Mouse (Mus musculus) gastrocnemius, postnatal 10 days (tissue): ENCODE data around the gene Dip2c. TPM values are rescaled to one million over a fixed set of nuclear protein-coding genes. Genes with fewer than 3 reads are reported as not detected.

Experiments used
- DNase-seq: peaks from one replicate; pipeline ENCODE4 v3.0.0; 2021; ENCODE audit warnings: mixed read lengths
- total RNA-seq, 2 experiments: library from RNA; stranded (reverse); gene quantifications; 2 replicates each; pipeline ENCODE4 v1.2.3; 2021

Dip2c gene
- total RNA-seq, 2 experiments from 2014 or later, result 20.8 to 22.5 TPM

- DNase-seq, result peak; percentile 16
Observed at GRCm38 (mm10) chr13:9329307-9329915, 53.1 kb downstream of the Dip2c start.

DNA sequence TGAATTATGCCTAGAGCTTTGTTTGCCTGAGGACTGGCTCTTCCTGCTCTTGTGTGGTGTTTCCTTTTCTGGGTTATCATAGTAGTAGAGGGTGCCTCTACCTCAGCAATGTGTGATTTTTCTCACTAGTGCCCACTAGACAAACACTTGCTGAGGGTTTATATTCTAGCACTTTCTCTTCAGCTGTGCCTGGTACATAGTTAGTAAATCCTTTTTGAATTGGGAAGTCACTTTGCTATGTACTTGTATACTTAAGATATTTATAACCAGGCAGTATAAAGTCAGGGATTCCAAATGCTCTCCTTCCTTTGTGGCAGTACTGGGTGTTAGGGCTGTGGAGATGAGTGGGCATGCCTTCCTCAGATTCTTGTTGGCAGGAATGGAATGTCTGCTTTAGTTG is 56.9 kb downstream of the Dip2c start:
- no peak for DNase-seq

DNA sequence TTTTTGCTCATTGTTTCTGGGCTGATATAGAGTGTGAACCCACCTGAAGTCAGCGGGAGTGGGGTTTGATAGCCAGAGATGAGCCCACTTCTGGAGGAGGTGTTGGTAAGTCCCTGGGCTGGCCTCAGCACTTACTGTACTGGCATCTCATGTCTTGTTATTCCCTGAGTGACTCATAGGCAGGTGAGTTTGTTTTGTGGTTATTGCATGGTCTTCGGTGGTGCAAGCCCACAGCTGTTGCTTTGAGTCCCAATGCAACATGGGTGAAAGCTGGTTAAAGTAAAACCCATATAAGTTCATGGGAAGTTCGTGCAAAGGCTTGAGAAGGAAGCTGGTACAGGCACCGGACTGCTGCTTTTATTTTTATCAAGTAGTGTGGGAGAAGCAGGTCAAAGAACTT is 64.0 kb downstream of the Dip2c start:
- DNase-seq, result no peak

- no peak for DNase-seq
Observed at GRCm38 (mm10) chr13:9342696-9343095, 66.4 kb downstream of the Dip2c start.

DNA sequence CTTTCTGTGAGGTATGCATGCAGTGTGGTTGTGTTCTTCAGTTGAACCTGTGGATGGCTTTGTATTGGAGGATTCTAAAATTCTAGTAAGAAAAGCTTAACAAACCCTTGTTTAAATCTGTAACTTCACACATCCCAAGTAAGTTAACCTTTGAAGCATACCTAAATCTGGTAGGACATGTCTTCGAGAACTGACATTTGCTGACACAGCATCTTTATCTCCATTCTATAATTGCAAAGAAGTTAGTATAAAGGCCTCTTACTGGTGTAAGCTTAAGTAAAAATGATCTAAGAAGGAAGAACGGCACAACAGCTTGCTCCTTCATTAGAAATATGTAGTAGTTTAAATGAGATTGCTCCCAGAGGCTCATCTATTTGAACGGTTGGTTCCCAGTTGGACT is 71.1 kb downstream of the Dip2c start:
- DNase-seq, result no peak

GRCm38 (mm10) chr13:9350670-9351069 is 74.3 kb downstream of the Dip2c start:
- DNase-seq, result peak; percentile 31

- DNase-seq, result no peak
Observed at GRCm38 (mm10) chr13:9353890-9354289, 77.6 kb downstream of the Dip2c start.

GRCm38 (mm10) chr13:9355331-9355730 is 79.0 kb downstream of the Dip2c start:
- no peak for DNase-seq

- no peak for DNase-seq
Observed at GRCm38 (mm10) chr13:9361457-9361856, 85.1 kb downstream of the Dip2c start.

DNA sequence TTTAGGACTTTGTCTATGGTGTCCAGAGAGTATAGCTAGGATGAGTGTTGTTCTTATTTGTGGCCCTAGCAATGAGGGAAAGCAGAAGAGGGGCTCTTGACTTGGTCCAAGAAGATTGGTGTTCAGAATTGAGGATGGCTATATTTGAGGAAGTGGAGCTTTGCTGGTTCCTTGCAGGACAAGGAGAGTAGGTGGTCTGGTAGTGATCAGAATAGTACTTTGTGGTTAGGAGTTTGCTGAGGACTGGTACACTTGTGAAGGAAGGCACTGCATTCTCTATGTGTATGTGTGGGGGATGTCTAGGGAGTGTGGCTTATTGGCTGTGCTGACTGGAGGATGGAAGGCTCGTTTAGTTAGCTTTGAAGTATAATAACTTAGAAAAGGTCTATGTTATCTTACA is 95.1 kb downstream of the Dip2c start:
- no peak for DNase-seq

DNA sequence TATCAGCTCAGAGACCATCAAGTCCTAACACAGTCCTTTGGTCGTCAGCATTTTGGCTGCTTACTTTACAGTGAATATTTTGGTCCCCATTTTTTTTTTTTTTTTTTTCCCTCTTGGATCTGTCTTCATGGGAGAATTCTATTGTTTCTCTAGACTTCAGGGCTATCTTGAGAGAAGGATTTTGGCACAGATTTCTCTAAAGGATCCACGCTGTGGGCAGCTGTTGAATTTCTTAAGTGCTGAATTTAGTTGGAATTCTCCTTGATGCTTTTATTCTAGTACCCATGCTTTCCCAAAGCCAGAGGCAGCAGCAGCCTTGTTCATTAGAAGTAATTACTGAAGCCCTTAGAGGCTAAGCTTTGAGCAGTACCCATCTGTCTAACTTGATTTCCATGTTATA is 100.8 kb downstream of the Dip2c start:
- DNase-seq, result no peak

DNA sequence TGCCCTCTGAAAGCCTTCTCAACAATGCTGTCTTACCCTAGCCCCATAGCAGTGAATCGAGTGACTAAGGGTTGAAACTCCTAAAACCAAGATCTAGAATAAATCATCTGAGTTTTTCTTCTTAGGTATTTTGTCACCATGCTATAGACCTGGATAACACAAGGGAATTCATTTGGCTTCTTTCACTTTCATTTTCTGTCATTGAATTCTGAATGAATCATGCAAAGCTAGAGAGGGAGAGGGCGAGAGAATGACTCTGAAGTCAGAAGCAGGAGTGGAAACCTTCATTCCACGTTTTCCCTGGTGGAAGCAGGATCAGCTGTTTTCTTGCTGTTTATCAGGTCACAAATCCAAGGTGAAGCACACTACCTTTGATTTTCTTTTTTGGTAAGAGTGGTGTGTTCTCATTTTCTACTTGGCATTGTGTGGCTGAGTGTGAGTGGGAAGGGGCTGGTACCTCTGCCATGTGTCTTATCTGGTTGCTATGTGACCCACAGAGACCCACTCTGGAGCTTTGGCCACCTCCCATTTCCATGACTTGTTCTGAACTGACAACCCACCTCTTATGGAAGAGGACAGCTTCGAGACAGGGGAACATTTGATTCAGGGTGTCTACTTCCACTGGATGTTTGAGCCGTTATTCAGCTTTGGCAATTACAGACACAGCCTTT is 104.5 kb downstream of the Dip2c start:
- DNase-seq, result no peak

DNA sequence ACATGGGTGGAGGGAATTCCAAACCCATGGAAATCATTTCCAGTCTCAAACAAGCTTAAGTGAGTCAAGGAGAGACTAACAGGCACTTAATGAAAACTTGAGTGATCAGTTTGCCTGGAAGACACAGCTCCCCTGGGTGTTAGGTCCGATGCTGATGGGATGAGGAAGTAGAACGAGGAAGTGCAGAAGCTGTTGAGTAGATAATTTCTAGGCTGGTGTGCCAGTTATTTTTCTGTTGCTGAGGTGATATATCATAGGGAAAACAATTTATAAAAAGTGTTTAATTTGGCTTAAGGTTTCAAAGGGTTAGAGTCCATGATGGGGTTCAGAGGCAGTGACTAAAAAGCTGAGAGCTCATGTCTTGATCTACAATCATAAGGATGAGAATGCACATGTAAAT is 111.7 kb downstream of the Dip2c start:
- DNase-seq, result no peak

- no peak for DNase-seq
Observed at GRCm38 (mm10) chr13:9389334-9389733, 113.0 kb downstream of the Dip2c start.

DNA sequence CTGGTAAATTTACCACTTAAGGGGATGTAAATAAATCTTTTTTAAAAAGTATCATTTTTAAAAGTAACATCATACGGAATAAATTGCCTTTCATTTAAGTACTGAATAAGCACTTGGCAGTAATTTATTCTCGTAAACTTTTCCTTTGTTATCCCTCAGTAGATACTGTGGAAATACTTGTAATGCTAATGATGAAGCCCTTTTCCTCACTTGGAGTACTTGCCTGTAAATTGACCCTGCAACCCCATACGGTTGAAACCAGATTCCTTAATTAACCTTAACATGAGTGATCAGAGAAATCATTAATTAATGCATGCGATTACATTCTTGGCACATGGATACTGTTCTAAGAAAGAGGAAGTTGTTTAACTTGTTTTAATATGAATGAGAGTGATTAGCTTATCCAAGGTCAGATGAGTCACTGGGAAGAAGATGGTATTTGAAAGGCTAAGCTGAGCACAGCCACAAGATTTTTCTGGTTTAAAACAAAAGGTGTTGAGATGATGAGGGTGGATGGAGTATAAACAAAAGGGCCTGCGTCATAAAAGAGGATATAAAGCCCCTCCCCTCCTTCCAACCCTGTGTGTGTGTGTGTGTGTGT is 114.0 kb downstream of the Dip2c start:
- DNase-seq, result no peak

- DNase-seq, result no peak
Observed at GRCm38 (mm10) chr13:9393470-9393869, 117.1 kb downstream of the Dip2c start.

GRCm38 (mm10) chr13:9395286-9395685 is 119.0 kb downstream of the Dip2c start:
- DNase-seq, result no peak

- DNase-seq, result no peak
Observed at GRCm38 (mm10) chr13:9398846-9399245, 122.5 kb downstream of the Dip2c start.

DNA sequence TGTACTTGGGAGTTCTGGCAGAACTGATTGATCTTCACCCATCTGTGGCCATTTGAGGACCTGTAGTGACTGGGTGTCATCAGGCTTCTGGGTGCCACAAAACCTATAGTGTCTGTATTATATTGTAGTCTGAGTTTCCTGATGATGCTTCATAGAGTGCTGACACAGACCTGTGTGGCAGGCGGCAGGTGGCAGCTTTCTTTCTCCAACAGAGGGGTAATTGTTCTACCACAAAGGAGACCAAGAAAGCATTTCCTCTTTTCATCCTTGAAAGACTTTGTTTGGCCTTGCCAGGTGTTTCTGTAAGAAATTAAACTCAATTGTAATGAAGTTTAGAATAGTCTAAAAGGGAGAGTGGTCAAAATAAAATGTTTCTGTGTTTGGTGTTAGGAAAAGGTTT is 129.1 kb downstream of the Dip2c start:
- no peak for DNase-seq

DNA sequence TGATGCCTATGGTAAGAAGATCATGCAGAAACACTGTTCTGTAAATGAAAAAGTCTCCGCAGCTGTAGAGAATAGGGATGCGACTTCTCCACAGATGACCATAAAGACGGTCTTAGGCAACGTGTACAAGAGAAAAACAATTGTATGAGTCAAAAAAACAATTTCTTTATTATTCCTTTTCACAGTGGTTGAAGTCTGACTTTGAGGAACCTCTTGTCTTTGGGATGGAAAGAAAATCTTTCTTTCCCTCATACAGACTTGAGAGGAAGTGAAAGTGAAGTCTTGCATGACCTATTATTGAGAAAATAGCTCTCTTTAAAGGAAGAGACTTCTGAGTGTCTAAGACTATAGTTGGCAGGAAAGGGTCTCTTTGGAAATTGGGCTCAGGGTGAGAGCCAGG is 132.7 kb downstream of the Dip2c start:
- DNase-seq, result no peak

GRCm38 (mm10) chr13:9418441-9418840 is 142.1 kb downstream of the Dip2c start:
- DNase-seq, result no peak

GRCm38 (mm10) chr13:9419213-9419612 is 142.9 kb downstream of the Dip2c start:
- no peak for DNase-seq

DNA sequence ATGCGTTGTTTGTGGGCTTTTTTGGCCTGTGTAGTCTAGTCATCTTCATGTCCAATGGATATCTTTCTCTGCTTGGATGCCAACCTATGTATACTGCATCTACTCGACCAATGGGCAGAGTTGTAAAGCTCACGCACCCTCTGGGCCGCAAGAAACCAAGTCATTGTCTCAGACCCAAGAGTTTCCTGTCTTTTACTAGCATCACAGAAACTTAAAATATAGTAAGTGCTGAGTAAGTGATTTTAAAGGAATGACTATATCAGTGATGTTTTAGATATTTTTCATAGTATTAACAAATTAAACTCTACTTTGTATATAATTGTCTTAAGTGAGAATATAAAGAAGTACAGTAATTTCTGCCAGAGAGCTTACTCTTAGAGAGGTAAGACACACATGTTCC is 145.6 kb downstream of the Dip2c start:
- DNase-seq, result no peak

DNA sequence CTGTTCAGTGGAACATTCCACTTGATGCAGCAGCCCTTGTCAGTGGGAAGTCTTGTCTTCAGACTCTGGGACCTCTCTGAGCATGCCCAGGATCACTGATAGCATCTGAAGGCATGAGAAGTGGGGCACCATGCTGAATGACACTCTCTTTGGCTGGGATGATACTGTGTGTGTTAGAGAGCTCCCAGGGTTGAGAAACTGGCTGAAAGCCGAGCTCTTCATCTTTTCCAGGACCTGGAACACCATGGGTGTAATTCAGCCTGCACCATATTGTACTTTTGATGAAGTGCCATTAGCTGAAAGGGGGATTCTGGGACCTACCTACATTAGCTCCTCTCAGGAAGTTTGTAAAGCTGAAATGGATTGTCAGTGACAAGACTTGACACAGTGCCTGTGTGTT is 146.5 kb downstream of the Dip2c start:
- DNase-seq, result no peak
